Mouse (Mus musculus) right cerebral cortex, adult 2 months (tissue): ENCODE data around the gene Dnttip2.

Experiments used
- DNase-seq, 2 experiments: peaks; one replicate each; pipeline ENCODE4 v3.0.0; 2021 to 2022; ENCODE audit warnings: low spot score in 2 of 2

Dnttip2 gene

GRCm38 (mm10) chr3:122290696-122291095, 16.5 kb downstream of the Dnttip2 start:
- DNase-seq: no peak

- no peak for DNase-seq
Observed at GRCm38 (mm10) chr3:122291828-122292227, 17.6 kb downstream of the Dnttip2 start.

- DNase-seq: peak; percentile 86 to 93
Observed at GRCm38 (mm10) chr3:122292300-122293222, 18.4 kb downstream of the Dnttip2 start.

- DNase-seq: no peak
Observed at GRCm38 (mm10) chr3:122293223-122293953, 19.2 kb downstream of the Dnttip2 start.

GRCm38 (mm10) chr3:122293954-122294850, 20.0 kb downstream of the Dnttip2 start, which contains the start of gene Bcar3:
Bcar3 (plus strand) TSS chr3:122294136.
- peak; percentile 90 to 96 for DNase-seq

GRCm38 (mm10) chr3:122295511-122295910, 21.3 kb downstream of the Dnttip2 start:
- DNase-seq: peak; percentile 57 to 63

- no peak for DNase-seq
Observed at GRCm38 (mm10) chr3:122296979-122297378, 22.8 kb downstream of the Dnttip2 start.

- peak; percentile 72 to 76 for DNase-seq
Observed at GRCm38 (mm10) chr3:122300983-122301919, 27.1 kb downstream of the Dnttip2 start.

- DNase-seq: no peak
Observed at GRCm38 (mm10) chr3:122304560-122304959, 30.4 kb downstream of the Dnttip2 start.

- DNase-seq: no peak
Observed at GRCm38 (mm10) chr3:122307894-122308671, 33.9 kb downstream of the Dnttip2 start.

GRCm38 (mm10) chr3:122308981-122309380, 34.8 kb downstream of the Dnttip2 start:
- DNase-seq: no peak

- peak; percentile 92 to 93 for DNase-seq
Observed at GRCm38 (mm10) chr3:122312078-122312477, 37.9 kb downstream of the Dnttip2 start.

GRCm38 (mm10) chr3:122312936-122313629, 38.9 kb downstream of the Dnttip2 start:
- no peak for DNase-seq

- DNase-seq: no peak
Observed at GRCm38 (mm10) chr3:122313936-122314335, 39.7 kb downstream of the Dnttip2 start.

GRCm38 (mm10) chr3:122316621-122317020, 42.4 kb downstream of the Dnttip2 start:
- DNase-seq: no peak

- no peak for DNase-seq
Observed at GRCm38 (mm10) chr3:122317339-122317738, 43.2 kb downstream of the Dnttip2 start.

- no peak for DNase-seq
Observed at GRCm38 (mm10) chr3:122322226-122322625, 48.0 kb downstream of the Dnttip2 start.

GRCm38 (mm10) chr3:122323841-122324240, 49.7 kb downstream of the Dnttip2 start:
- no peak for DNase-seq

GRCm38 (mm10) chr3:122324528-122324927, 50.3 kb downstream of the Dnttip2 start:
- no peak for DNase-seq
